Mouse (Mus musculus): Measurements from ENCODE around the gene Hoxa10. TPM values are rescaled to one million over a fixed set of nuclear protein-coding genes. Genes with fewer than 3 reads are reported as not detected.

Hoxa10 gene
- polyA plus RNA-seq (2014; fragmentation: Illumina TruSeq; extraction: RNeasy Lipid Tissue Mini Kit (QIAGEN cat#74804); ENCODE audit: low read depth, low replicate concordance): not detected

DNA sequence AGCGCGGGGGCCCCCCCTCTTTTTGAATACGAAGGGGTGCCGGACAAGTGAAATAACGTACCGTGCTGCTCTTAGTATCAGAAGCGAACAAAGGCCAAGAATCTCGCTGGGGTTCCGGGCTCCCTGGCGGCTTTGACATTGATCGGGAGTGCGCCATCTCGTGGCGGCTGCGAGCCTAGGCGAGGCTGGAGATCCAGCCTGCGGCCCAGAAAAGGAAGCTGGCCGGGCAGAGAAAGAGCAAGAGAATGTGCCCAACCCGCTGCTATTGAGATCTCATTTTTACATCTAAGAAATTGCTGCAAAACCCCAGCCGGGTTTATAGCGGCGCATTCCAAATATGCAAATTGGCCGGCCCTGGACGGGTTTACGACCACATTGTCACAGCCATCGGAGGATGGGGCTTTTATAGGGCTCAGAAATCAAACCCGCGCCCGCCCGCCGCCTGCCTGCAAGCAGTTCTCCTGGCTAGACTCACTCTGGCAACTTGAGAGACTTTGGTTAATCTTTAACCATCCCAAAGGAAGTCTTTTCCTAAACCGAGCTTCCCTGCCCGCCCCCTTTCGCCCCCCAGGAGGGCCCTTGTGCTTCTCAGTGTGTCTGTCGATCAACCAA is at the start of gene Hoxa10:
Gene Hoxa10, minus strand, starts transcription at position 466 of the 612 bp plus-strand sequence.

DNA sequence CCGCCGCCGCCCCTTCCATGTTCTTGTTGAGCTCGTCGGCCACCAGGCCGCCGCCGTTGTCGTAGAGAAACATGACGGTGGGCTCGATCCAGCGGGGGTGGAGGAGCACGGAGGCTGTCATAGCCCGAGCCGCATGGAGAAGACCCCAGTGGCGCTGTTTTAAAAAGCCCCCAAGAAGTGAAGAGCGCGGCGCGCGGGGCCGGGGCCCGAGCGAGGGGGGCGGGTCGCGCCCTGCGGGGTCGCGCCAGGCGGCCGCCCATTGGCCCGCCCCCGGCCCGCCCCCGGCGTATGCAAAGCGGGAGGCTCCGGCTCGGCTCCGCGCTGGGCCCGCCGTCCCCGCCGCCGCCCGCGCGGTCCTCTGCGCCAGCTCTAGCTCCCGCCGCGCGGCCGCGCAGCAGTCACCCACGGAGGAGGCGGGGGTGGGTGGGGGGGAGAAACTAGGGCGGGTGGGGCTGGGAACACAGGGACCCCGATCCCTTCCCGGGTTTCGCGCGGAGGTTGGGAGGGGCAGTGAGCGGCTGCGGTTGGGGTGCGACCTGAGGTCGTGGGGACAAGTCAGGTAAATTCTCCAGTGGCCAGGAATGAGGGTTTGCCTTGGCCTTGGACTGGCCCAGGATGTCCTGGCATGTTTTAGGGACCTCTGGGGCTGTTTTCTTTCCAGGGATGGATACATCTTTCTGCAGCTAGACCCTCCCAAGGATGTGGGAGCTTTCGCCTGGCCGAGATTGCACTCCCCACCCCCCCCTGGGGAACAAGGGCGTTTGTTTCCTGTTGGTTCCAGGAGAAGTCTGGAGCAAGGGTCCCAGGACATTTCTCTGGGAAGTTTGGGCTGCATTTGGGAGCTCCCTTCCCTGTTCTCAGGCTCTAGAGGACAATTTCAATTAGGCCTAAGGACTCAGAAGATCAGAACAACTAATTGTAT is 20.3 kb upstream of the Hoxa10 start, which contains the start of gene Hoxa13:
Gene Hoxa13, minus strand, starts transcription at position 227 of the 922 bp plus-strand sequence.

DNA sequence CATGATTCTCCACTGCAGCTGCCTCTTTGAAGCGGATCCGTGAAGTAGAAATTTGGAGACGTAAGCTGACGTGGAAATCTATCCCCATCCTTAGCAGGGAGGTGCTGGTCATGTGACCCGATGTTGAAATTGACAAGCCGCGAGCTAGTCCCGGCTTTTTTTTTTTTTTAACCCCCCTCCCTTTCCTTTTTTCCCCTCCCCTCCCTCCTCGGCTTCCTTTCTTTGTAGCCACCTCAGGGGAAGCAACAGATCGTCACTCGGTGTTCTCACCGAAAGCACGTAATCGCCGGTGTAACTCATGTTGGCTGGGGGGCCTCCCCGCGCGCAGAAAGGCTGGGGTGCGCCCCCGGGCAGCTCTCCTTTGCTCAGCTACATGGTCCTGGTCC is 5.1 kb upstream of the Hoxa10 start, which contains the start of gene Hoxa11:
Gene Hoxa11, minus strand, starts transcription at position 54 of the 386 bp plus-strand sequence.

DNA sequence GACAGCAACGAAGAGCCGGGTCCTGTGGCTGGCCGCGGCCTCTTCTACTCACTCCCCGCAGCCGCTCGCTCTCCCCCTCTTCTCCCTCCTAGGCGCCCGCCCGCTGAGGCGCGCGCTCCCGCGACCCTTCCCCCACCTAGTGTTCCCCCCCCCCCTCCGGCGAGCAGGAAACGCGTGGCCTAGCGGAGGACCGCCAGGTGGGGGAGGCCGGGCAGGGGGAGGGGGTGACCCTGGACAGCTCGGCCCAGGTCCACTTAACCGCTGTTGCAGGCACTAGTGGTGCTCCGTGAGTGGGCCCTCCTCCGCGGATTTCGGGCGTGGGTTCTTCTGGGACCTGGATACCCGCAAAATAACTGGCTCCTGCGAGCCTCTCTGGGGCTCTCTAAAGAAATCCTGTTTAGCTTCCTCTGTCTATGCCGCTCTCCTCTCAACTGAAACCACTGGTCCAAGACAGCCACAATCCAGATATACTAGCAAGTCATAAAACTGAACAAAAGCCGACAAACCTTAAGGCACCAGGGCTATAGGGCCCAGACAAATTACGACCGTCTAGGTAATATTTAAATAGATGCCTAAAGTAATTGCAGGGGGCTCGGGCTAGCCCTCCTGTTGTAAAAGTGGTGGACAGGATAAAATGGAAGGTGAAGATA is 10.0 kb downstream of the Hoxa10 start, which contains the start of gene Hoxa9:
Gene Hoxa9, minus strand, starts transcription at position 574 of the 650 bp plus-strand sequence.

DNA sequence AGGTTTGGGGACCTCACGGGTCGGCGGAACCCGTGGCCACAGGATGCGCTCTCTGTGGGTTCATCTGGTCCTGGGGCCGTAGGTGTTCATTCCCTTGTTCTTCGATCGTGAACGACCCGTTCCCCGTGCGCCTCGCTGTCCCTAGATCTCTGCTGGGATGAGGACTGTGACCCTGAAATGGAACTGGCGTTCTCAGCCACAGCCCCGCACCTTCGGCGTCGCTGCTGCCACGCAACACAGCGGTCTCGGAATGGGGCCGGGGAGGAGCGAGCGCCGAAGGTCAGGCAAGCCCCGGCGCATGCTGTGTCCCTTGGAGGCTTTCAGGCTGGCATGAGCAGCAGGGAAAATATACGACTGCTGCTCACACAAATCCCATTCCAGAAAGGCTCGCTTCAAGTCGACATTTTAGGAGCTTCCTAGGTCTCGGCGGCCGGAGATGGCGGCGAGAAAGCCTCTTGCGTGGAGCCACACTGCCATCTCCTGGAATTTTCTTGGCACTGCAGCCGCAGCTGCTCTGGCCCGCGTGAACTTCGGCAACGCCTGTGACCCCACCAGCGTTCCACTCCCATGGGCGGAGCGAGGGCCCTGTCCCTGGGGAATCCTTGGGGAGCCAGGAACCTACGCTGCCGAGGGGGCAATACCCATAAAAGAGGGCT is 19.2 kb downstream of the Hoxa10 start, which contains the start of gene Hoxa7:
Gene Hoxa7, minus strand, starts transcription at position 518 of the 656 bp plus-strand sequence.

DNA sequence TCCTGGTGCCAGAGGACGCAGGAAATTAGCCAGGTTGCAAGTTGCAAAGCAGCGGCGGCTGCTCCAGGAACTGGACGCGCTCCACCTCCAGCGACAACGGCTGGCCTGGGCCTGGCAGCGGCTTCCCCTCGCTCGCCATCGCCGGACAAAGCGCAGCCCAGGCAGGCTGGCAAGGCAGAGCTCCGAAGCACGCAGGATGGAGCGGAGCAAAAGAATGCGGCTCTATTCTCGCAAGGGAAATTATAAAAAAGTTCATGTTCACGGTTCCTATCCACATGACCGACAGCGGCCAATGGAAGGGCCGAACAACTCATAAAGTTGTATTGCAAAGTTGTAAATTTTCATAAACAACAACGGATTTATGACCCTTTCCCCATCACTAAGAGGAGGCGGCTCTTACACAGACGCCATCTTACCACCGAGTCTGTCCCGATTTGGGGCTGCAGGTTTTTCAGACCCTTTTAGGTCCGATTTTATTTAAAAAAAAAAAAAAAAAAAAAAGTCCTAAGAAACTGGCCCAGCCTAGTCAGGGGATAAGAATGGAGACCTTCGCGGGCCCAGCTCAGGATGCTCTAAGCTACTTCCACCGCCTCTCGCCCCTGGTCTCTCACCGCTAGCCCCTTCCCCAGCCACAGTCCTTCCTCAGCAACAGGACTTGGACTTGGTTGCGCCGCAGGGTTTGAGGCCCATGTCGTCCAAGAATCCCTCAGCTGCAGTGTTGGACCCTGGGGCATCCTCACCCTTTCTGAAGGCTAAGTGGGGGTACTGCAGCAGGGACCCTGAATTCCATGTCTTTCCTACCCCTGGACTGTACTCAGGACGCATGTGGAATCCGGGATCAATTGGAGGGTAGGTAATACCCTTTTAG is 27.3 kb downstream of the Hoxa10 start, which contains the start of the genes Hoxa3 and Gm28308:
Gene Hoxa3, minus strand, starts transcription at position 218 of the 868 bp plus-strand sequence.
Gene Gm28308, minus strand, starts transcription at position 221 of the 868 bp plus-strand sequence.

DNA sequence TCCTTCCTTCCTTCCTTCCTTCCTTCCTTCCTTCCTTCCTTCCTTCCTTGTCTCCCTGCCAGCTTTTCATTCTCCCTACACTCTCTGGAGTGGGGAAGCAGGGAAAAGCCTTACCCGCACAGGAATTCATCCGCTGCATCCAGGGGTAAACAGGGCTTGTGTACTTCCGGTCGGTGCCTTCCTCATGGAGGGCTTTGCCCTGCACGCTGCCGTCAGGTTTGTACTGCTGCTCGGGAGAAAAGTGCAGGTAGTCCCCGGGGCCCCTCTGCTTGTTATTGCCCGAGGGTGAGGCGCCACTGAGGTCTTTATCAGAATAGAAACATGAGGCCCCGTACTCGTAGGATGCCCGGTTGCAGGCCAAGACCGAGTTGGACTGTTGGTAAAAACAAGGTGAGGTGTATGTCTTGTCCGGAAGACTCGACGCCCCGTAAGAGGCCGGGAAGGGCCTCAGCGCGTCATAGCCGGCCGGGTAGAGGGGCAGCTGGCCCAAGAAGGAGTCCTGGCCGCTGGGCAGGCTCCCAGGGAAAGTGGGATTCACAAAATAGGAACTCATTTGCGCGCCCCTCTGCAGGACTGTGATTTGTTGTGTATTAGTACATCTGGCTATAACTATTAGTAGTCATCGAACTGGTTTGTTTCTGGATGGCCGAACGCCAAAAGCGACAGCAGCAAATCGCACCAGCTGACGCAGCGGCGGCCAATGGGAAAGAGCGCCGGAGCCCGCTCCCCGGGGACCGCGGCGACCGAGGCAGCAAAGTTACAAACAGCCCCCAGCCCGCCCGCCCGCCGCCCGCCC is 32.4 kb downstream of the Hoxa10 start, which contains the start of gene Hoxa6:
Gene Hoxa6, minus strand, starts transcription at position 651 of the 796 bp plus-strand sequence.

DNA sequence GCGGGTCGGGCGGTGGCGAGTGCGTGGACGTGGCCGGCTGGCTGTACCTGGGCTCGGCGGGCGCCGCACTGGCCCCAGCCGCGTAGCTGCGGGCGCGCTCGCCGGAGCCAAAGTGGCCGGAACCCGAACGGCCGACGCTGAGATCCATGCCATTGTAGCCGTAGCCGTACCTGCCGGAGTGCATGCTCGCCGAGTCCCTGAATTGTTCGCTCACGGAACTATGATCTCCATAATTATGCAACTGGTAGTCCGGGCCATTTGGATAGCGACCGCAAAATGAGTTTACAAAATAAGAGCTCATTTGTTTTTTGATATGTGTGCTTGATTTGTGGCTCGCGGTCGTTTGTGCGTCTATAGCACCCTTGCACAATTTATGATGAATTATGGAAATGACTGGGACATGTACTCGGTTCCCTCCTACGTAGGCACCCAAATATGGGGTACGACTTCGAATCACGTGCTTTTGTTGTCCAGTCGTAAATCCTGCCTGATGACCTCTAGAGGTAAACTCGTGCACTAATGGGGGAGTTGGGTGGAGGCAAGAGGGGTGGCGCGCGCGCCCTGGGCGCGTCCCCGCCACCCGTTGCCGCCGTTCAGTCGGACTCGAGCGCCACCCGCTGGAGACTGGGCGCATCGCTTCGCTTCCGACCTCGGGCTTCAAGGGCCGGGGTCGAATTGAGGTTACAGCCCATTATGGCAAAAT is 36.5 kb downstream of the Hoxa10 start, which contains the start of gene Hoxa5:
Gene Hoxa5, minus strand, starts transcription at position 538 of the 703 bp plus-strand sequence.

DNA sequence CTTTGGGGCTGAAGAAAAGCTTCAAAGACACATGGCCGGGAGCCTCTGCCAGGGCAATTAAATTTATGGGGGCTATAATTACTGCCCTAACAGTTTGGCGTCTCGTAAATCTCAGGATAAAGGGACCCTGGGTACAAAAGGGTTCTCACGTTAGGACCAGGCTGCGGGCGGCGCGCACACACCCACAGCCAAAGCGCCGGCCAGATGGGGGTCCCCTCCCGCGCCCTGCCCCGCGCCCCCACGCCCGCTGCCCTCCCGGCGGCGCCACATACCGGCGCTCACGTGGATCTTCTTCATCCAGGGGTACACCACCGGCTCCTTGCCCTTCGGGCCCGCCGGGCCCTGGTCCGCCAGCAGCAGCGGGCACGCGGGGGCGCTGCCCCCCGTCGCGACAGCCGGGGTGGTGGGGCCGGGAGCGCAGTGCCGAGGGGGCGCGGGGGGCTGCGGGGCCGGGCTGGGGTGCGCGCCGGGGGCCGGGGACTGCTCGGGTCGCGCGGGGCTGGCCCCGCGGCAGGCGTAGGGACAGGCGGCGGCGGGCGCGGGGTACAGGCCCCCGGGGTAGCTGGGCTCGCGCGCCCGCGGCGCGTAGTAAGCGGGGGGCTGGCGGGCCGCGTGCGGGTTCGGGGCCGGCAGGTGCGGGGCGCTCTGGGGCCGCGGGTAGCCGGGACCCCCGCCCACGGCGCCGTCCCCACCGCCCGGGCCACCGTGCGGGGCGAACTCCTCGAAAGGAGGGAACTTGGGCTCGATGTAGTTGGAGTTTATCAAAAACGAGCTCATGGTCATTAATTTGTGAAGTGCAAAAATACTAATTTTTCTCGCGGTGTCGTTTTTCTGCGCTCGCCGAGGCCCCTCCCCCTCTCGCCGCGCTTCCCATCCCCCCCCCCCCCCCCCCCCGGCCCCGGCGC is 49.5 kb downstream of the Hoxa10 start, which contains the start of gene Hoxa4:
Gene Hoxa4, minus strand, starts transcription at position 848 of the 905 bp plus-strand sequence.

Other genes starting within 250 kb of the Hoxa10 start
- 33.2 TPM for gene Skap2, start 228.3 kb downstream of the Hoxa10 start, polyA plus RNA-seq (2014; fragmentation: Illumina TruSeq; extraction: RNeasy Lipid Tissue Mini Kit (QIAGEN cat#74804); ENCODE audit: low read depth, low replicate concordance)
- not detected for gene Hoxa1, start 82.5 kb downstream of the Hoxa10 start, polyA plus RNA-seq (2014; fragmentation: Illumina TruSeq; extraction: RNeasy Lipid Tissue Mini Kit (QIAGEN cat#74804); ENCODE audit: low read depth, low replicate concordance)
- 0.58 TPM for gene Hoxa2, start 76.0 kb downstream of the Hoxa10 start, polyA plus RNA-seq (2014; fragmentation: Illumina TruSeq; extraction: RNeasy Lipid Tissue Mini Kit (QIAGEN cat#74804); ENCODE audit: low read depth, low replicate concordance)
- gene 5730596B20Rik, start 63.4 kb downstream of the Hoxa10 start, polyA plus RNA-seq (2014; fragmentation: Illumina TruSeq; extraction: RNeasy Lipid Tissue Mini Kit (QIAGEN cat#74804); ENCODE audit: low read depth, low replicate concordance): 0.13 TPM
- not detected for gene Hoxa4, start 49.1 kb downstream of the Hoxa10 start, polyA plus RNA-seq (2014; fragmentation: Illumina TruSeq; extraction: RNeasy Lipid Tissue Mini Kit (QIAGEN cat#74804); ENCODE audit: low read depth, low replicate concordance)
- gene Hoxa5, start 36.3 kb downstream of the Hoxa10 start, polyA plus RNA-seq (2014; fragmentation: Illumina TruSeq; extraction: RNeasy Lipid Tissue Mini Kit (QIAGEN cat#74804); ENCODE audit: low read depth, low replicate concordance): 0.61 TPM
- gene Hoxa6, start 32.1 kb downstream of the Hoxa10 start, polyA plus RNA-seq (2014; fragmentation: Illumina TruSeq; extraction: RNeasy Lipid Tissue Mini Kit (QIAGEN cat#74804); ENCODE audit: low read depth, low replicate concordance): not detected
- gene Hoxa3, start 27.5 kb downstream of the Hoxa10 start, polyA plus RNA-seq (2014; fragmentation: Illumina TruSeq; extraction: RNeasy Lipid Tissue Mini Kit (QIAGEN cat#74804); ENCODE audit: low read depth, low replicate concordance): 0.53 TPM
- gene Gm28308, start 27.5 kb downstream of the Hoxa10 start, polyA plus RNA-seq (2014; fragmentation: Illumina TruSeq; extraction: RNeasy Lipid Tissue Mini Kit (QIAGEN cat#74804); ENCODE audit: low read depth, low replicate concordance): not detected
- not detected for gene Hoxa7, start 19.0 kb downstream of the Hoxa10 start, polyA plus RNA-seq (2014; fragmentation: Illumina TruSeq; extraction: RNeasy Lipid Tissue Mini Kit (QIAGEN cat#74804); ENCODE audit: low read depth, low replicate concordance)
- not detected for gene Hoxa9, start 9.8 kb downstream of the Hoxa10 start, polyA plus RNA-seq (2014; fragmentation: Illumina TruSeq; extraction: RNeasy Lipid Tissue Mini Kit (QIAGEN cat#74804); ENCODE audit: low read depth, low replicate concordance)
- gene Hoxa11, start 5.0 kb upstream of the Hoxa10 start, polyA plus RNA-seq (2014; fragmentation: Illumina TruSeq; extraction: RNeasy Lipid Tissue Mini Kit (QIAGEN cat#74804); ENCODE audit: low read depth, low replicate concordance): not detected
- not detected for gene Hoxa13, start 20.0 kb upstream of the Hoxa10 start, polyA plus RNA-seq (2014; fragmentation: Illumina TruSeq; extraction: RNeasy Lipid Tissue Mini Kit (QIAGEN cat#74804); ENCODE audit: low read depth, low replicate concordance)
- not detected for gene Evx1, start 72.6 kb upstream of the Hoxa10 start, polyA plus RNA-seq (2014; fragmentation: Illumina TruSeq; extraction: RNeasy Lipid Tissue Mini Kit (QIAGEN cat#74804); ENCODE audit: low read depth, low replicate concordance)